Mouse (Mus musculus) gastrocnemius, postnatal 36 days (tissue): Measurements from ENCODE around the gene Pik3c2b. TPM values are rescaled to one million over a fixed set of nuclear protein-coding genes. Genes with fewer than 3 reads are reported as not detected.
"Not testable (repeated sequence)": the region's sequence is repeated elsewhere in the genome, so short reads cannot be mapped to it uniquely, and the experiment has no call there.

ENCODE experiments used
- DNase-seq, 2 experiments: peaks; one replicate each; pipeline ENCODE4 v3.0.0; 2022
- intact Hi-C: fragments of 180-260 bp; cut with DNase I; formaldehyde crosslinking; loops from one replicate; pipeline ENCODE4 v1.15.1; 2025
- total RNA-seq, 2 experiments: library from RNA; stranded (reverse); gene quantifications; 2 replicates each; pipeline ENCODE4 v1.2.3; 2021

Gene Pik3c2b
- total RNA-seq, 2 experiments from 2014 or later, result 9.3 to 11.1 TPM

GRCm38 (mm10) chr1:133030461-133030860 is 15.0 kb upstream of the Pik3c2b start, which contains the start of gene Mdm4:
TSS of gene Mdm4 (minus strand) at chr1:133030561.
- intact Hi-C loops, result loop anchor here (10.0 kb wide), 1 partner anchor 584 kb away; the partner anchor contains the start of gene Snrpe

DNA sequence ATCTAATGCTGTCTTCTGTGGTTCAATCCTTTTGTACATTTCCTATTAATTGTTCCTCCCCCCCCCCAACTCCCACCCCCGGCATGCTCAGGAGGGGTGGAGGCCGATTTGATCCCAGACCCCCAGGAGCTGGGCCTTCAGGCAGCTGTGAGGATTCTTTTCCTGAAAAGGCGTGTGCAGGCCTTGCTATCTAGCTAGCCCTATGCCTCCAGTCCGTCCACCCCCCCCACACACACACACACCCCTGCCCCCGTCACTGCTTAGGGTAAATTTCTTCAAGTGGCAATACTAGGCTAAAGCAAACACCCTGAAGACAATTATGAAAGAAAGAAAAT is 12.5 kb upstream of the Pik3c2b start:
- no peak for DNase-seq
- intact Hi-C loops, result loop anchor here (10.0 kb wide), 1 partner anchor 582 kb away; the partner anchor contains the start of gene Snrpe

More at GRCm38 (mm10) chr1:133030461-133030860, 15.0 kb upstream of the Pik3c2b start, which contains the start of gene Mdm4:
- no peak for DNase-seq

DNA sequence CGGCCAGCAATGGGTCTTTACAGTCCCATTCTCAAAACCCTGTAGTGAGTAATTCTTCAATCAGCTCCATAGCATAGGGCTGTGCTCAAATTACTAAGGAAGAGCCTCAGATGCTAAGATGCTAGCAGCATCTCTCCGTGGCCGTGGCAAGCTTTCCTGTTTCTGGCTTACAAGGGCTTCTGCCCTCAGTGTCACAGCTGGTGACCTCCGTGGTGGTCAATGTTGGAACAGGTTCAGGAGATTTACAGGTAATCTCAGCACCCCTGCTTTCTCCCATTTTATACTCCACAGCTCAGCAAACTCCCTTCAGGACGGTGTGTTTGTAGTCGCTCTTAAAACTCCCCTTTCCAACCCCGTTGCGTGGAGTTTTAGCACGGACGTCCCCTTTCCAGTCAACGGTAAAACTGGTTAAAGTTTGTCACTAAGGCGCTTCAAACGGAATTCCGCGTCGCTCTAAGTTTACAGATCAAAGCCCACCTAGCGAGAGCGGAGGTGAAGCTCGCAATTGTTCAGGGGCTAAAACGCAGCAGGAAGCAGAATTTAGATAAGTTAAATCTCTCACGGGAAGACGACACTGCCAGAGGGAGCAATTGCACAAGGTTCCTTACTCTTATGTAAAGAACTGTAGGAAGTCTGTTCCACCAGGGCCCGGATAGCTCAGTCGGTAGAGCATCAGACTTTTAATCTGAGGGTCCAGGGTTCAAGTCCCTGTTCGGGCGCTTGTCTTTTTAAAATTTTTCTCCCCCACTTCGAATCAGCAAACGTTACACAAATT is 12.0 kb upstream of the Pik3c2b start:
- intact Hi-C loops, result loop anchor here (10.0 kb wide), 1 partner anchor 581 kb away; the partner anchor contains the start of gene Snrpe
- peak; percentile 17 to 48 for DNase-seq

- intact Hi-C loops, result loop anchor here (10.0 kb wide), 1 partner anchor 581 kb away; the partner anchor contains the start of gene Snrpe
- DNase-seq, result peak; percentile 27 to 37
These were observed 11.4 kb upstream of the Pik3c2b start for GRCm38 (mm10) chr1:133034091-133034460.

DNA sequence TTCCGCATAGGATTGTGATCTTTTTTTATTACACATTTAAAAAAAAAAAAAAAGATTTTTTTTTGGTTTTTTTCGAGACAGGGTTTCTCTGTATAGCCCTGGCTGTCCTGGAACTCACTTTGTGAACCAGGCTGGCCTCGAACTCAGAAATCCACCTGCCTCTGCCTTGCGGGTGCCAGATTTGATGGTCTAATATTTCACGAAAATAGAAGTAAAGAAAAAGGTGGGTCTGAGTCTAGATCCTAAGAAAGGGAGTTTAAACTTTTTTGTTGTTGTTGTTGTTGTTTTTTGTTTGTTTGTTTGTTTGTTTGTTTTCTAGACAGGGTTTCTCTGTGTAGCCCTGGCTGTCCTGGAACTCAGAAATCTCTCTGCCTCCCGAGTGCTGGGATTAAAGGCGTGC is 10.8 kb upstream of the Pik3c2b start:
- intact Hi-C loops, result loop anchor here (10.0 kb wide), 1 partner anchor 580 kb away; the partner anchor contains the start of gene Snrpe
- DNase-seq, result not testable (repeated sequence)

DNA sequence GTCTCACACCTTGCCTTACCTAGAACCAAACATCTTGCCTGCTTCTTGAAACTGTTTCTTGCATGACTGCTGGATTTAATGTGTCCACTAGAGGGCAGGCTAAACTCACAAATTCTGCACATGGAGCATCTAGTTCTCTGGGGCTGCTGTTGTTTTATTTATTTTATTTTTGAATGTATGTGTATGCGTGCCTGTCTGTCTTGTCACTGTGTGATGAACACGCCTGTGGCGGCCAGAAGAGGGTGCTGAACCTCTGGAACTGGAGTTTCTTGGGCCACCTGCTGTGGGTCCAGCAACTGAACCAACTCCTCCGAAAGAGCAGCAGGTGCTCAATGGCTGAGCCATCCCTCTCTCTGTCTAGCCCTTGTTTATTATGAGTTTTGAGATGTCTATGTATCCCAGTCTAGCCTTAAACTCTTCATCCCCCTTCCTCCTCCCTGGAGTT is 5.9 kb upstream of the Pik3c2b start:
- no peak for DNase-seq
- intact Hi-C loops, result loop anchor here (1.0 to 10.0 kb wide), 2 partner anchors 61 to 575 kb away; partner anchors contain the start of gene Snrpe

GRCm38 (mm10) chr1:133045861-133046440 is 484 bp downstream of the Pik3c2b start:
- intact Hi-C loops, result loop anchor here (2.0 to 10.0 kb wide), 2 partner anchors 41 to 259 kb away; partner anchors contain the start of gene Golt1a

GRCm38 (mm10) chr1:133046441-133046931 is 1.0 kb downstream of the Pik3c2b start:
- peak; percentile 18 to 55 for DNase-seq
- intact Hi-C loops, result loop anchor here (2.0 to 10.0 kb wide), 2 partner anchors 40 to 258 kb away; partner anchors contain the start of gene Golt1a

More at GRCm38 (mm10) chr1:133045861-133046440, 484 bp downstream of the Pik3c2b start:
- peak; percentile 67 to 70 for DNase-seq

DNA sequence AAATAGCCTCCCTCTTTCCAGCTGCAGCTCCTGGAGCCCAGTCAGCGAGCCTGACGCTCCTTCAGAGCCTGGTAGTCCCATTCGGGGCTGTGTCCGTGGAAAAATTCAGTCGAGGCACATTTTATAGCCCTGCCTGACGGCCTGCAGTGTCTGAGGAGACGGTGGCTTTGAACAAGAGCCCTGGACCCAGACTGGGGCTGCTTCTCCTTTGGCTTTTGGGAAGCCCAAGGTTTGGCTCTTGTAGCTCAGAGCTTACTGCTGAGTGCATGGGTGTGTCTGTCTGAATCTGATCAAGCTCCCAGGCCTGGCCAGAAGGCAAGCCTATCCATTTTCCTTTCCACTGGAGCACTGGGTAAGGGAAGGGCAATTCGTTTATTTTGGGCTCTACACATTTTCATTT is 2.1 kb downstream of the Pik3c2b start:
- DNase-seq, result peak in 1 of 2 experiments; percentile 16
- intact Hi-C loops, result loop anchor here (2.0 to 10.0 kb wide), 2 partner anchors 39 to 257 kb away; partner anchors contain the start of gene Golt1a

DNA sequence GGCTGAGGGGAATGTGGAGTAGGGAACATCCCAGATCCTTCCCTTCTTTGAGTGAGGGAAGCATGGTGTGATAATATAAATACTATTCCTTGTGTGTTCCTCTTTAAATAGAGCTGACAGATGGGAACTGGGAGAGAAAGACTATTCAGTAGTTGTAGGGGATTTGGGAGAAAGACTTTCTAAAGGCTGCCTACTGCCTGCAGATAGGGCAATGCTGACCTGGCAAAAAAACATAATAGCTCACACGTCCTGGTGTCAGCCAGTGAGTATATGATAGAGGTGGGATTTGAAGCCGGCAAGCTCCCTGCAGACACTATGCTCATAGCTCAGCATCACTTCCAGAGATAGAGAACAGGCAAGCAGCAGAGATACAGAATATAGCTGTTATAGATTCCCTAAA is 3.2 kb downstream of the Pik3c2b start:
- DNase-seq, result no peak
- intact Hi-C loops, result loop anchor here (10.0 kb wide), 1 partner anchor 256 kb away; the partner anchor contains the start of gene Golt1a

- intact Hi-C loops, result no loop called here
- no peak for DNase-seq
These were observed 4.5 kb downstream of the Pik3c2b start for GRCm38 (mm10) chr1:133050001-133050431.

GRCm38 (mm10) chr1:133051829-133052228 is 6.4 kb downstream of the Pik3c2b start:
- intact Hi-C loops, result no loop called here
- DNase-seq, result no peak

- intact Hi-C loops, result no loop called here
- no peak for DNase-seq
These were observed 7.6 kb downstream of the Pik3c2b start for GRCm38 (mm10) chr1:133053034-133053433.

DNA sequence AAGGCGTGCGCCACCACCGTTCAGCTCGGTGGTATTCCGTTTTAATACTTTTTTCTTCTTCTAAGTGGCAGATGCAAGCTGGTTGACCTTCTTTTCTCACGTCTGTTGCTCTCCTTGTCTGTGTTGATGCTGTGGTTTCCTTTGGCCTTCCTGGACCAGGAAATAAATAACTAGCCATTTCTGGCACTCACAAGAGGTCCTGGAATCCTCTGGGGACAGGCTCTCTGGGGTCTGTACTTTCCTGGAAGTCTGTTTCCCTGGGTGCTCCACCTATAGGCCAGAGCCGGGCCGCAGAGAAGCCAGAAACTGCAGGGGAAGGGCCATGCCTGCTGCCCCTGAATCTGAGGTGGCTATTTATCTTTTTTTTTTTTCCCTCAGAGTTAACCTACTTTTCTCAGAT is 8.9 kb downstream of the Pik3c2b start:
- no peak for DNase-seq
- intact Hi-C loops, result no loop called here

GRCm38 (mm10) chr1:133057345-133058034 is 12.0 kb downstream of the Pik3c2b start:
- intact Hi-C loops, result no loop called here
- DNase-seq, result no peak

GRCm38 (mm10) chr1:133059592-133059991 is 14.1 kb downstream of the Pik3c2b start:
- intact Hi-C loops, result no loop called here
- DNase-seq, result no peak

GRCm38 (mm10) chr1:133060681-133061080 is 15.2 kb downstream of the Pik3c2b start:
- DNase-seq, result no peak
- intact Hi-C loops, result no loop called here

GRCm38 (mm10) chr1:133063164-133063563 is 17.7 kb downstream of the Pik3c2b start:
- DNase-seq, result no peak

DNA sequence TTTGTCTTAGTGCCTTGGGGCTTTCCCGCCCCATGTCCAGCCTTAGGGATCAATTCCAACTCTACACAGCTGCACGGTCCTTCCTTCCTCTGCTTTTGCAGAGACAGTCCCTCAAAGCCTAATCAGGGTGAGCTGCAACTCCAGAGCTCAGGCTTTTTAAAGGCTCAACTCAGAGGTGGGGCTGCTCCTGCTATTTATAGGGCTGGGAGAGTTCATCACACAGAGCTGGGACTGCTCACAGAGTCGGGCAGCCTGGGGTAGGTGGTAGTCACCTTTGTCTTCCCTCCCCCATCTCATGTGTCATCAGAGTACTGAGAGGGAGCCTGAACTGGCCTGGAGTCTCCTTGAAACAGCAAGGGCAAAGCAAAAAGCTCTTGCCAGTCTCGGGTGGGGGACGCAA is 22.8 kb downstream of the Pik3c2b start:
- DNase-seq, result peak; percentile 33 to 54
- intact Hi-C loops, result no loop called here

More at GRCm38 (mm10) chr1:133063164-133063563, 17.7 kb downstream of the Pik3c2b start:
- intact Hi-C loops, result no loop called here

GRCm38 (mm10) chr1:133068669-133069274 is 23.3 kb downstream of the Pik3c2b start:
- intact Hi-C loops, result no loop called here
- DNase-seq, result no peak
